Mouse (Mus musculus): ENCODE results near the gene Zfp54. TPM values are rescaled to one million over a fixed set of nuclear protein-coding genes. Genes with fewer than 3 reads are reported as not detected.
A peak's percentile ranks its signal among the peaks of the same experiment; 100 is the strongest.
"Not testable (repeated sequence)": the region's sequence is repeated elsewhere in the genome, so short reads cannot be mapped to it uniquely, and the experiment has no call there.

Zfp54 gene
- polyA plus RNA-seq, 1 experiment from 2014 or later: 5.6 TPM

- H3K36me3 ChIP-seq: no peaks in the 10 kb centered on the region
- H3K9me3 ChIP-seq (replicated peaks): no peaks in the 10 kb centered on the region
- peaks cover 11% of the 10 kb centered on the region for H3K4me1 ChIP-seq
- H3K4me3 ChIP-seq (replicated peaks): no peak overlapping the region
- H3K4me2 ChIP-seq (replicated peaks): 0 out of 2 replicates have a peak overlapping the region, but pooled peaks have one; percentile 17
- H3K9ac ChIP-seq: no peak overlapping the region
- peak overlapping the region; percentile 53 for H3K27ac ChIP-seq (replicated peaks)
- ATAC-seq (ENCODE audit: insufficient number of reproducible peaks, low FRiP score, low TSS enrichment, low read depth): peak; percentile 47; the same call in 1 of the 2 replicates
- H3K27me3 ChIP-seq: no peaks in the 10 kb centered on the region
- 15% methylated on average over 14 of the region's 14 CpGs for WGBS
Observed at GRCm38 (mm10) chr17:21473362-21474190, 50.5 kb downstream of the Zfp54 start.

- H3K27me3 ChIP-seq; H3K4me2 ChIP-seq (replicated peaks); H3K4me3 ChIP-seq (replicated peaks); ATAC-seq (ENCODE audit: insufficient number of reproducible peaks, low FRiP score, low TSS enrichment, low read depth); H3K9me3 ChIP-seq (replicated peaks); H3K36me3 ChIP-seq; H3K9ac ChIP-seq; H3K27ac ChIP-seq (replicated peaks): not testable (repeated sequence)
- peaks cover 11% of the 10 kb centered on the region for H3K4me1 ChIP-seq
- WGBS: 13% methylated on average over 10 of the region's 10 CpGs
Observed at GRCm38 (mm10) chr17:21474729-21475128, 51.7 kb downstream of the Zfp54 start.

DNA sequence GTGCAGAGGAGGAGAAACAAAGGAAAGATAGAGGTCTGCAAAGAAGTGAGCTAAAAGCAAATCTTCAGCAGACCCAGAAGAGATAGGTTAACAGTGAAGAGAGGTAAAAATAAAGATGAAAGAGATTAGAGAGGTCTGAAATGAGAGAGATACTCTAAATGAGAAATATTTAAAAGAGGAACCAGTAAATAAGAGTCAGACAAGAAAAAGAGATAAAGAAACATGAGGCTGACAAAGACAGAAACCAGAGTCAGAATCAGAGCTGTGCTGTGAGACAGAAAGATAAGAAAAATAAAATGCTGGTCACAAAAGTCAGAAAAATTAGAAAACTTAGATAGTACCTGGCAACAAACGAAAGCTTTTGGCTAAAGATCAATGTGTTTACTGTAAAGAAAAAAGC, 52.3 kb downstream of the Zfp54 start:
- H3K4me1 ChIP-seq: peaks cover 11% of the 10 kb centered on the region
- ATAC-seq (ENCODE audit: insufficient number of reproducible peaks, low FRiP score, low TSS enrichment, low read depth); H3K36me3 ChIP-seq; H3K4me3 ChIP-seq (replicated peaks); H3K27ac ChIP-seq (replicated peaks); H3K4me2 ChIP-seq (replicated peaks); H3K9ac ChIP-seq; H3K27me3 ChIP-seq; H3K9me3 ChIP-seq (replicated peaks): not testable (repeated sequence)
- 92% methylated on average over 1 of the region's 1 CpGs for WGBS

DNA sequence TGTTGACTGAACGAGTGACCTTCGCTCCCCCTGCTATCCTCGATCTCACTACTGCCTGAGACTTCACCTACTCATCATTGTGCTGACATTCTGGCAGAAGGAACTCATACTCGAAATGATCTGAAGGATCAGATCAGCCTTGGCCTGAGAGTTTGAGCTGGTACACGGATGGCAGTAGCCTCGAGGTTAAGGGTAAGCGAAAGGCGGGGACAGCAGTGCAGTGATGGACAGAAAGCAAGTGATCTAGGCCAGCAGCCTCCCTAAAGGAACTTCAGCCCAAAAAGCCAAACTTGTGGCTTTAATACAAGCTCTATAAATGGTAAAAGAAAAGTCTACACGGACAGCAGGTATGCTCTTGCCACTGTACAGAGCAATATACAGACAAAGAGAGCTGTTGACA, 53.3 kb downstream of the Zfp54 start:
- H3K36me3 ChIP-seq; H3K27me3 ChIP-seq; H3K27ac ChIP-seq (replicated peaks); H3K4me2 ChIP-seq (replicated peaks); H3K9ac ChIP-seq; H3K4me3 ChIP-seq (replicated peaks); H3K9me3 ChIP-seq (replicated peaks); ATAC-seq (ENCODE audit: insufficient number of reproducible peaks, low FRiP score, low TSS enrichment, low read depth): not testable (repeated sequence)
- peaks cover 11% of the 10 kb centered on the region for H3K4me1 ChIP-seq
- 62% methylated on average over 5 of the region's 9 CpGs for WGBS

DNA sequence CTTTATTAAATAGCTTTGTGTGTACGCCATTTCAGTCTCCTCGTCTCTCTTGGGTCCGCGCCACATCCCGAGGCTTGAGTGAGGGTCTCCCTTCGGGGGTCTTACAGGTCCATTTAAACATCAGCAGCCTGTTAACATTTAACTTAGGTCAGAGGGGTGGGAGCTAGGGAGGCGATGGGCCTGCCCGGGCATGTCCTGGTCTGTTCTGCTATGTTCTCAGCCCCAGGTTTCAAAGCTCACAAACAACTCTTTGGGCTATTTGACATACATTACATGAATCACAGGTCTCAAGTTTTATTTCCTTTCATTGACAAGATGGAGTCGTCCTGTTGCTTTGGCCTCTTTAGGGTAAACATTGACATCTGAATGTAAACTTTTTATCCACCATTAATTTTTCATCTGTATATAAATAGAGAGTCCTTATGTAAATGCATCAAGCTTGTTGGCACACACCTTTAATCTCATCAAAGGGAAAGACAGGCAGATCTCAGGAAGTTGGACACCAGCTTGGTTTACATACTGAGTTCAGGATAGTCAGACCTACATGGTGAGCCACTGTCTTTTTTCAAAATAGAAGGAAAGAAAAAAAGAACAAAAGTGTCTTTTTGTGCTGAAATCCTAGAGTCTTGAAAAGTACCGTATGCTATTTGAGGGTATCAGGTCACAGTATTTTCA, 55.2 kb downstream of the Zfp54 start:
- H3K4me1 ChIP-seq; H3K9ac ChIP-seq; H3K4me3 ChIP-seq (replicated peaks); H3K9me3 ChIP-seq (replicated peaks); H3K27me3 ChIP-seq; H3K4me2 ChIP-seq (replicated peaks); H3K36me3 ChIP-seq; ATAC-seq (ENCODE audit: insufficient number of reproducible peaks, low FRiP score, low TSS enrichment, low read depth); H3K27ac ChIP-seq (replicated peaks): not testable (repeated sequence)
- WGBS: 61% methylated on average over 9 of the region's 10 CpGs

Other genes starting within 250 kb of the Zfp54 start
- not detected in 2 replicates for gene Vmn1r234, start 197.1 kb upstream of the Zfp54 start, polyA plus RNA-seq (2015; fragmentation: Nextera tagmentation; extraction: Ambion mirVana)
- not detected in 2 replicates for gene Vmn1r235, start 166.8 kb upstream of the Zfp54 start, polyA plus RNA-seq (2015; fragmentation: Nextera tagmentation; extraction: Ambion mirVana)
- gene Vmn1r236, start 140.3 kb upstream of the Zfp54 start, polyA plus RNA-seq (2015; fragmentation: Nextera tagmentation; extraction: Ambion mirVana): not detected in 2 replicates
- gene Vmn1r237, start 111.4 kb upstream of the Zfp54 start, polyA plus RNA-seq (2015; fragmentation: Nextera tagmentation; extraction: Ambion mirVana): not detected in 2 replicates
- 3.1 and 3.4 TPM in 2 replicates for gene Zfp677, start 39.5 kb upstream of the Zfp54 start, polyA plus RNA-seq (2015; fragmentation: Nextera tagmentation; extraction: Ambion mirVana)
- gene Zfp51, start 27.1 kb downstream of the Zfp54 start, polyA plus RNA-seq (2015; fragmentation: Nextera tagmentation; extraction: Ambion mirVana): 13.5 and 15.3 TPM in 2 replicates
- 10.1 and 10.8 TPM in 2 replicates for gene Zfp53, start 65.8 kb downstream of the Zfp54 start, polyA plus RNA-seq (2015; fragmentation: Nextera tagmentation; extraction: Ambion mirVana)
- 5.0 and 5.4 TPM in 2 replicates for gene Zfp52, start 112.3 kb downstream of the Zfp54 start, polyA plus RNA-seq (2015; fragmentation: Nextera tagmentation; extraction: Ambion mirVana)
- 16.7 and 18.8 TPM in 2 replicates for gene Zfp948, start 143.8 kb downstream of the Zfp54 start, polyA plus RNA-seq (2015; fragmentation: Nextera tagmentation; extraction: Ambion mirVana)
- gene Zfp983, start 227.4 kb downstream of the Zfp54 start, polyA plus RNA-seq (2015; fragmentation: Nextera tagmentation; extraction: Ambion mirVana): 5.4 and 5.6 TPM in 2 replicates

Measured in embryonic facial prominence, embryonic 15.5 days (tissue).